Mouse (Mus musculus): ENCODE measurements around the gene Erbin.

The Erbin gene

DNA sequence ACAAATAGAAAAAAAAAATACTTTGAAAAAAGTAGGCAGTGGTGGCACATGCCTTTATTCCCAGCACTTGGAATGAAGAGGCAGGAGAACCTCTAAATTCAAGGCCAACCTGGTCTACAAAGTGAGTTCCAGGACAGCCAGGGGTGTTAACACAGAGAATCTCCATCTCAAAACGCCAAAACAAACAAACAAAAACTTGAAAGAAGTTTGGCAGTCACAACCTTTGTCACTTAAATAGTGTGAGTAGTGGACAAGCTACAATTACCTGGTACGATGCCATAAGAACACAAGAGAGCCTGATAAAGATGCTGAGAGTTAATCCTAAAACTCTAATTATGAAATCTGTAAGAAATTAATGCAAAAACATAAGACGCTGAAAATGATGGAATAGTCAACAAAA, 8.0 kb downstream of the Erbin start:
- DNase-seq (ENCODE audit: low spot score) = no peak

DNA sequence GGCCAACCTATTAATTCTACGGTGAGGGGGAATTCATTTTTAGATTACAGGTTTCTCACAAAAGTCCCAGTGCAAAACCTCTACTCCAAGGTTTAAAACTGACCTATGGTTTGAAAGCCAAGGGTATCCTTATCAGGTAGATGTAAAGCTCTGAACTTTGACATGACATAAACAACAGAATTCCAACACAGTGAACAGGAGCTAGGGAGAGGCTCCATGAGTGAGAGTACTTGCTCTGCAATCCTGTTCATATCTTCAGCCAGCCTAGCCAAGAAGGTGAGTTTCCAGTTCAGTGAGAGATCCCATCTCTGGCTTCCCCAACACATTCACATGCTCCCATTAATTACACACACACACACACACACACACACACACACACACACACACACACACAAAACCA, 9.7 kb downstream of the Erbin start:
- no peak for DNase-seq (ENCODE audit: low spot score)

DNA sequence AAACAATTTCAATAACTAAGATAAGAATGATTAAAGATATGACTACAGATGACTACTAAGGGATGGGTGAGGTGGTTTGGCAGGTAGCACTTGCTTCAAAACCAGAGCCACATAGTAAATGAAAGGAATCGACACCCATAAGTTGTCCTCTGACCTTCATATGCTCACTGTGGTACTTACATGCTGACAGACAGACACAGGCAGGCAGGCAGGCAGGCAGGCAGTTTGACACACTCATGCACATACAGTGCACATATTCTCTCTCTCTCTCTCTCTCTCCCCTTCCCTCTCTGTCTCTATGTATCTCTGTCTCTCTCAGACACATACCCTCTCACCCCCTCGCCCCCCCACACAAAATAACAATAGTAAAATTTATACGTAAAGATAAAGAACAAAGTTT, 10.4 kb downstream of the Erbin start:
- DNase-seq (ENCODE audit: low spot score) = no peak

DNA sequence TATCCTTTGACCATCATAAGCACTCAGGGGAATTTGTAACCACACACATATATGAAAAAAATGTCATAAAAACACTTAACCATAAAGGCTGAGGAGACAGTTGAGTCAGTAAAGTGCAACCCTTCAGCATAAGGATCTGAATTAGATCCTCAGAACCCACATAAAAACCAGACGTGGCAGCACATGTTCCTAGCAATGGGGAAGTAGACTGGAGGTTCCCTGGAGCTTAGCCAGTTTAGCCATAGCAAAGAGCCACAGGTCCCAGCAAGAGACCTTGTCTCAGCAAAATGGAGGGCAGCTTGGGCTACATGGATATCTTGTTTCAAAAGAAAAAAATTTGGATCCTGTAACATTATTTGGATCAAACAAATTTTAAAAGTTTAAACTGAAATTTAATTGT, 20.3 kb downstream of the Erbin start:
- no peak for DNase-seq (ENCODE audit: low spot score)

DNA sequence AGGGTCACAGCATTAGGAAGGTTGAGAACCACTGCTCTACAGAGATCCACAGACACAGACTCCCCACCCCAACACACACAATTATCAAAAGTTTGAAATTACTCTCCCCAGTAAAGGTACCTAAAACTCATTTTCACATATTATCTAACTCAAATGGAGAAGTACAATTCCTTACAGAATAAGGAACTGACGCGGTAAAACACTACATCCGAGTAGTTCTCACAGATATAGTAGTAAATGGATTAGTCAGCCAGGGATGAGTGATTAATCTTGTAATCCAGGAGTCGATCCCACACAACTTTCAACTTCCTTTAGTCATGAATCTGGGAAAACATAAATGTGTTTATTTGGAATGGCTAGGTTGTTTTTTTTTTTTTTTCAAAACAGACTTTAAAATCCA, 22.7 kb downstream of the Erbin start:
- DNase-seq (ENCODE audit: low spot score) = no peak

DNA sequence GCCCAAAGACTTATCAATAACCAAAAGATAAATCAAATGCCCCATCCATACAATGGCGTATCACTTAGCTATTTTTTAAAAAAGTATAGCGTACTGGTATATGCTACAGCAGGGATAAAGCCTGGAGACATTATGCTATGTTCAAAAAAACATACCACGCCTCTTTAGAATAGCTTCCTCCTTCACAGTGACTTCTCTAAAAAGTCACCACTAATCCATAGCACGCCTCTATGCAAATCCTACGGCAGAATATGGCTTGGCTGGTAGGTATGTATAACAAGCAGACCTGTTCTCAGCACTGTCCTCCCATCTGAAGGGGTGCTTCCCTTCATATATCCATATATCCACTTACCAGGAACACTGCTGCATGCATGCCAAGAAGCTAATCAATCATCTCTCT, 27.2 kb downstream of the Erbin start:
- DNase-seq (ENCODE audit: low spot score) = no peak

DNA sequence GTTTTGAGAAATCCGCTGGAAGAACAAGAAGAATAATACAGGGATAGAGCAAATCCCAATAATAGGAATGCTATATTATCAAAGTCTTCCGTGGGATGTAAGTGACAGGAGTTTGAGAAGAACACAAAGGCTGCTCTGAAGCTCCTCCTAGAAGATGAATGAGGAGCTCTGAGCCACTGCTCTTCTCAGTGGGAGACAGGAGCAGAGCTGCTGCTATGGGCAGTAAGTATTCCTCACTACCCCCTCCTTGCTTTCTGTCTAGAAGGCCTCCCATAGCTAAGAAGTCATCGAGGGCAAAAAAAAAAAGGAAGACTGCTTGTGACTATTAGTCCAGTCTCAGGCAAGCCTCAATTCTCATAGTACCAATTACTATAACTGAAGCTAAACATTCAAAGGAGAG, 30.3 kb downstream of the Erbin start:
- no peak for DNase-seq (ENCODE audit: low spot score)

DNA sequence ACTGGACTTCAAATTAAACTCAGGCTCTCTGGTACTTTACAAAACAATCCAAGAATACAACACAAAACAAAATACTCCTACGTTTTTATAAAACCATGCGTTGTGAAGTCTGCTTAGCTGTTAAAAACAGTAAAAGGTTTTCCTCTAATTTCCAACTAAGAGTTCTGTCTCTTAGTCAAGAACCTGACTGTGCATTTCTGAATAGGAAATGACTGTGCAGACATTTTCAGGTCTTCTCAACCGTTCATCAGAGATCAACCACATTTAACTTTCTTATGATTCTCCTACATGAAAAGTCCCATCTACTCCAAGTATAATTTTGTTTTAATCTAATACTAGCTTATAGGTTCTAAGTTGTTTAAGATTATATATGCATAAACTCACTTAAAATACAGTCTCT, 33.8 kb downstream of the Erbin start:
- no peak for DNase-seq (ENCODE audit: low spot score)

DNA sequence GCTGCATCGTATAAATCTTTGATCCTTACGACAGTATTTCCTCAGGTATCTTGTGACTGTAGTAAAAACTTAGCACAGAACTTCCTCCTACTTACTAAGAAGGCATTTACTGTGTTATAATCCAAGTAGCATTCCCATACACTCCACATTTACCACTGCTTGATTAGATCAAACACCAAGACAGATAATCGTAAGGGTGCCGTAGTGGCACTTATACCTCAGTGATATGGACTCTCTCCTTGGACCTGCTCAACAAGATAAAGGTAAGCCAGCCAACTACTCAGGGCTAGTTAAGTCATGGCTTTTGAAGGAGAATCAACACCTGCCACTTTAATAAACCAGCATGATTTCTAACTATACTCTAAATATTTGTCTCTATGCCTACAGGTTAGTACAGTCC, 39.1 kb downstream of the Erbin start:
- no peak for DNase-seq (ENCODE audit: low spot score)

DNA sequence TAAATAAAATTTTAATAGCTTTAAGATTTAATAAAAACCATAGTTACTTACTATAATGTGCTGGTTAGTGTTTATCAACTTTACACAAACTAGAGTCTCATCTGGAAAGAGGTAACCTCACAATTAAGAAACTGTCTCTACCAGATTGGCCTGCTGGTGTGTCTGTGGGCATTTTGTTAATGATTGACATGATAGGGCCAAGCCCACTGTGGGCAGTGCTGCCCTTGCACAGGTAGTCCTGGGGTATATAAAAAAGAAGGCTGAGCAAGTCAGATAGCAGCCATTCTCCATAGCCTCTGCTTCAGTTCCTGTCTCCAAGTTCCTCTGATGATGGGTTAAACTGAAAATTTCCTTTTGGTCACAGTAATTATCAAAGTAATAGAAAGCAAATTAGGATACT, 43.6 kb downstream of the Erbin start:
- no peak for DNase-seq (ENCODE audit: low spot score)

DNA sequence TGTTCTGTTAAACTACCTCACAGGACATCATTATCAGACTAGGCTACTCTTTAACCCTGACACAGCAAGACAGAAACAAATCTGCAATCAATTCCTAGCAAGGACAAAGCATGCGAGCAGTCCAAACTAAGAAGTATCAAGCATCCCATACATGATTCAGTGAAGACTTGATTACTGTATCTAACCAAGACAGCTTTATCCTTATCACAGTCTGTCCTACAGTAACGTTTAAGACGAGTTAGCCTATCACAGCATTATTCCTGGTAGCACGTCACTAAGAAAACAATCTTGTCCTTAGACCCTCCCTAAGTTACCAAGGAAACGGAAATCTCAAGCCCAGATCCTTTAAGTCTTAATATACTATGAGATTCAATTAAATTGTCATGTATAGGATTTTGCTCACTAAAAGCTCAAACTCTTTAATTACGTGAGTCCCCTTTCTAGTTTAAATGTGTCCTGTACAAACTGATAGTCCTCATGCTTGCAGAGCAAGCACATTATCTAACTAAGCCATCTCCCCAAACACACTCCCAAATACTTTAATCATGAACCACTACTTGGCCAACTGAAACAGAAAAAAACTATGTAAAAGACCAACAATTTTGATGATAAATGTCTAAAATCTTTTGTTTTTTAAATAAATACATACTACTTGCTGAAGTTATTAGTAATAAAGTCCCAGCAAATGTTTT, 44.3 kb downstream of the Erbin start:
- no peak for DNase-seq (ENCODE audit: low spot score)

DNA sequence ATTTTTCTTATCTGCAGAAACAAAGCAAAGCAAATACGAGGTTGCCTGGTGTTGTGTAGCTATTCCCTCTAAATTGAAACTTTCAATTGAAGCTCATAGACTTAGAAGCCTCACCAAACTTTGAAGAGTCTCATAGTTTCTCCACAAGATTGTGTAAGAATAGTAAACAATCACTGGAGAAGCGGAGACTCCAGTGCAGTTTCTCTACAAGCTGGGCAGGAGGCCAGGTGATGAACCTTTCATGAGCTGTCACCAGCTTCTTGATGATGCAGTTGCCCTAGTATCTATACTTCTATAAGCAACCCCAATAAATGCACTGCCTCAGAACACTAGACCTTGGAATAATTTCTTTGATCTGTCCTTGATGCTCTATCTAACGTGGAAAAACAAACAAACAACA, 49.5 kb downstream of the Erbin start:
- no peak for DNase-seq (ENCODE audit: low spot score)

DNA sequence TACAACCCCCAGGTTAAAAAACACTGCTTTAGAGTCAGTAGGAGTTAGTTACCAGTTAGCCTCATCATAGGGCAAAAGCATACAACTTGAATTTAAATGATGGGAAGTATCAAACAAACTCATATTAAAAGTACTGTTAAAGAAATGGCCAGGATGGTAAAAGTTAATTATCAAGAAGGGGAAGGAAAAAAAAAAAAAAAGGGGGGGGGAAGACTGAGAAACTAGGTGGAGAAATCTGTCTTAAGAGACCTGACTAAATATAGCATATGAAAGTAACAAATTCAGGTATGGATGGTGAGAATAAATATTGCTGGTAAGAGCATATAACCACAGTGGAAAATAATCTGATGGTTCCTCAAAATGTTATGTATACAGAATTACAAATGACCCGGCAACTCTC, 50.2 kb downstream of the Erbin start:
- no peak for DNase-seq (ENCODE audit: low spot score)

DNA sequence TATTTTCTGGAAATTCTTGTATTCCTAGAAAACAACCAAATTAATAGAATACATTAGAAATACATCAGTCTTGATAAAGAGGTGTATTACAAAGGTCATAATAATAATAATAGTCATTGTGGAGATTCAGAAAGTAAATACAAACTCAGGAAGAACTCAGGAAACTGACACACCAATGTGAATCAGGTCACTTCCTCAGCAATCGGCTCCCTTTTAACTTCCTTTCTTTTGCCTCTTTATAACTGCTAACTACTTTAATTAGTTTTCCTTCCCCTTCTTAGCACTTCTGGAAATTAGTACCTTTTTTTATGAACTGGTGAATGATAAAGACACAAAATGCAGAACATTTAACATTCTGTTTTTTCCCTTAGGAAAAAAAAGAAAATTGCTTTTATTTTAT, 51.4 kb downstream of the Erbin start:
- no peak for DNase-seq (ENCODE audit: low spot score)

DNA sequence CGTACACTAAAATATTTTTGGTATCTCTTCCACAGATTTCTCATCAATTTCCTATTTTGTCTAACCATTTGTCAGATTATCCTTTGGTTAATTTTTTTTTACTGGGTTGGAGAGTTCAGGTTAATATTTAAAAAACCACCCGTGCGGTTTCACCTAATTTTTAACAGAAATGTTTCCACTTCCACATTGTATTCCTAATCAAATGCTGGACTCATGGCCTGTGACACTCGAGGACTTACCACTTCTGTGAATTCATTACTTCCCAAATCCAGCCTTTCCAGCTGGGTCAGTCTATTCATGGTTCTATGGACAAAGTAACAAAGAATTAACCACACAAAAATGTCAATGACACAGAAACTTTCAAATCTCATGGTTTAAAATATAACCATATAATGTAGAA, 58.3 kb downstream of the Erbin start:
- no peak for DNase-seq (ENCODE audit: low spot score)

DNA sequence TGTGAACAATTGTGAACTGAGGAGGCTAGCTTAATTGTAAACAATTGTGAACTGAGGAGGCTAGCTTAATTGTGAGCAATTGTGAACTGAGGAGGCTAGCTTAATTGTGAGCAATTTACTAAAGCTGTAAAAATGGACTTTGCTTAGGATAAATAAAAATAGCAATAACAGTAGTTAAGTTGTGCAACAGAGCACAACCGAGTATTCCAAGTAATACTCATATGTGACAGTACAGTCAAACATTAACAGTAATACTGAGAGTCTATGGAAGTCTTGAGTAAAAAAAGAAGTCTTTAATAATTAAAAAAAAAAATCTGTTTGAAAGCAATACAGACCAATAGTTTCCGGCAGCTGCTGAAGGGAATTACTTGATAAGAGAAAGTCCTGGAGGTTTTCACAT, 61.3 kb downstream of the Erbin start:
- no peak for DNase-seq (ENCODE audit: low spot score)

DNA sequence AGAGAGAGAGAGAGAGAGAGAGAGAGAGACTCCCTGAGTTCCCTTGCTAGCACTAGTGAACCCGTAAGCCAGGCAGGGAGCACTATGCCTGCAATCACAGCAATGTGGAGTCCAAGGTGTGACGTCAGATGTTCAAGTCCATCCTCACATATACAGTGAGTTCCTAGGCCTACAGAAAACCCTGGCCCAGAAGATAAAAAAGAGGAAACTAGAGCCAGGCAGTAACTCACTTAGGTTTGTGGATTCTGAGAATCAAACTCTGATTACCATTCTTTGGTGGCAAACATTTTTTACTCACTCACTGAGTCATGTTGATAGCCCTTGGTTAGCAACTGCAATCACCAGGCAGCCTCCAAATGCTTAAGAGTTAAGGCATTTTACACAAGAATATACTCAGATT, 72.7 kb downstream of the Erbin start:
- no peak for DNase-seq (ENCODE audit: low spot score)

DNA sequence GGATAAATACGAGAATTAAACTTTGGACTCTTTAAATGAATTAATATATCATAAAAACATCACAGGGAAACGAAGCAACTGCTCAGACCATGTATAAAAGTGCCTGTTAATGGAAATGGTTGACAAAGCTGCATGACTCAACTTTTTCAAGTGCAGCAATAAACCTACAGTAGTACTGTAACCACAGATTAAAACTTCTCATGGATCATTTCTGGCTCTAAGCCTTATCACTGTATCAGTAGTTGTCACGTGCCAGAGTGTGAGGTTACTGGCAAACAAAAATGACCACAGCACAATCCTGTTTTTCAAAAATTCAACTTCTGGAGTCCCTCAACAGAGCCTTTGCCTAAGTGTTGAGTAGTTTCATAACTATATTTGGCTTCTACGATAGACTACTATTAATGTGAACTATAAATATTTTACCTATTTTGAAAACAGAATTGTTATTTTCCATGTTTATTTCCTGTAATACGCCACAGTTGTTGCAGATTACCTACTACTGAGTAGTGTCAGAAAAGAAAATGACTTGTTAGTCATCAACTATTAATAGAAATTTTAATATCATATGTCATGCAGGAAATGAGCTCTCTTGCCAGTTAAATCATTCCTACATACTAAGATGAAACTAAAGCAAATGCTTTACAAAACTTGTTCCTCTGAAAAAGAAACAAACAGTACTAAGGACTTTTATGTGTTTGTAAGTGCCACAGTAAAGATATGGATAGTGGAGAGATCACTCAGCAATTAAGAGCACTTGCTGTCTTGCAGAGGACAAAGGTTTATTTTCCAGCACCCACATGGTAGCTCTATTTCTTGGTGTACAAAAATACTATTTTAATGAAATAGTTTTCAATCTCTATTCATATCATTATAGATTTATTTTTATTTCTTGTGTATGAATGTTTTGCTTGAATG, 78.8 kb downstream of the Erbin start:
- no peak for DNase-seq (ENCODE audit: low spot score)

DNA sequence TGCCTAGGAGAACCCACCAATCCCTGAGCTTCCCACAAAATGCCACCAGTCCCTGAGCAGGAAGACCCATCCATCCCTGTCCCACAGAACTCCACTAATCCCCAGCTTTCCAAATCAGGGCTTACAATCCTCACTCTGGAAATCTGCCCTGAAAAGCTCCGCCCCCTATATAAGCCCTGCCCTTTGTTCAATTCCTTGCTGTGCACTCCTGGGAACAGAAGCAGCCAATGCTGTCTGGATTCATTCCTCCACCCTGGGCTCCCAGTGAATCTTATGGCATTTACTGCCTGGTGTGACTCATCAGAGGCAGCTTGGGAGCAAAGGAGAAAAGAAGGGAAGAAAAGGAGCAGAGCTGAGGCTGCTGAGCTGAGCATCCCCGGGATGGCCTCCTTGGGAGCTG, 81.7 kb downstream of the Erbin start:
- DNase-seq (ENCODE audit: low spot score) = no peak

DNA sequence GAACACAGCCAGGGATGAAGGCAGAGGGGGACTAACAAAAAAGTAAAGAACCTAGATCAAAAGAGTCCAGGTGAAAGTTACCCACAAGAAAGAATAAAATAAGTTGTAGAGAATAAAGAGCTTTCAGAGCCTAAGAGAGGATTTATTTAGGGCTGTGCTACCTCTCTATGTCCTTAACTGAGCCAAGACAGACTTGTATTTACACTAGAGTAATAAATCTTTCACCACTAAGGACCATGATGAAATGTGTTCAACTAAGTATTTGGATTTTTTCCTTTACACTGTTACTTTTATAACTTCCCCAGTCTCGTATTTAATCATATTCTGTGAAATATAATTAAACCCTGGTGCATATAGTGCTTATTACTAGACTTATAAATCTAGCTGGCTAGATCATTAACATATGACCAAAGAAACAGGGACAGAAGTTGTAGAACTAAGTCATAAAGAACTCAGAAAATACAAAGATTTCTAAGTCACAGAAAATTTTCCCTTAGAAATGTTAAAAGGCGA, 90.6 kb downstream of the Erbin start:
- no peak for DNase-seq (ENCODE audit: low spot score)

DNA sequence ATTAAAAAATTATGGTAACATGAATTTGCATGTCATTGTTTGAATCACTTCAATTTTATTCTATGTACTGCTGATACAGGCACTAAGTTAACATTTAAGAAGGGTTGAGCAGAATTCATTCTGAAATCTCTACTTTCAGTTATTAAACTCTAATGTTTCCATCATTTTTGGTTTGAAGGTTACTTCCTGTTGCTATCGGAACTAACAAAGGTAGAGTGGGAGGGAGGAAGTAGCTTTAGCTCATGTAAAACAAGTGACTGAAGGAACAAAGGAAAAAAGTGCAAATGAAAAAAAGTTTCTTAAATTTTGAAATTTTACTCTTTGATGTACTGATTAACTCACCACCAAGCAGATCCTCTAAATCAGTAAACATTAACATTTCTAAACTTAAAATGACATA, 98.0 kb downstream of the Erbin start:
- no peak for DNase-seq (ENCODE audit: low spot score)

DNA sequence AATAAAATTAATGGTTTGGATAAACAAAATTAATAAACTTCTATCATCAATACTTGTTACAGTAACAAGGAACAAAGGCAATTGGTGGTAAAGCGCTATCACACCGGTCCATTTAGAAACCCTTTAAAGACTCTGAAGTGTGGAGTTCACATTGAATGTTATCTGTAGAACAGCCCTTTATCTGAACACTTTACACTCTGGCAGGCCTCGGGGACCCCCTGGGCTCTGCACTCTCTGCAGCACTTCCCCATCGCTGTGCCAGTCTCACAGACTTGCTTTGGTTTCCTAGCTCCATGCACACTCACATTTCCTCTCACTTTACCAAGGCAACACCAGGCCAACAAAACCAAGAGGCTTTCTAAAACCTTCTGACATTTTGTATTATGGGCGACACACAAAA, 100.9 kb downstream of the Erbin start:
- no peak for DNase-seq (ENCODE audit: low spot score)

DNA sequence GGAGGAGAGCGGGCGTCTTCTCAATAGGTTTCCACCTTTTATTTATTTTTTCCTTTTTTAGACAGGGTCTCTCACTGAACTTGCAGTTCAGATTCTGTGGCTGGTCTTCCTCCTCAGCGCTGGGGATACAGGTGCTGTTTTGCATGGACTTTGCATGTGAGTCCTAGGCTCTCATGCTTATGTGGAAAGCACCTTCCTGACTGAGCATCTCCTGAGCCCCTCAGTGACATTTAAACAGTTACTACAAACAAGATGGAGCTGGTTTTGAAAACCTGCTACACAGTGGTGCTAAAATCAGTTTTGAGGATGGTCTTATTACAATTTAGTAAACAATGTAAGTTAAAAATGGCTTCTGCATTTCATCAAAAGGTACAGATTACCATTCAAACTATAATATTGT, 102.4 kb downstream of the Erbin start:
- no peak for DNase-seq (ENCODE audit: low spot score)

DNA sequence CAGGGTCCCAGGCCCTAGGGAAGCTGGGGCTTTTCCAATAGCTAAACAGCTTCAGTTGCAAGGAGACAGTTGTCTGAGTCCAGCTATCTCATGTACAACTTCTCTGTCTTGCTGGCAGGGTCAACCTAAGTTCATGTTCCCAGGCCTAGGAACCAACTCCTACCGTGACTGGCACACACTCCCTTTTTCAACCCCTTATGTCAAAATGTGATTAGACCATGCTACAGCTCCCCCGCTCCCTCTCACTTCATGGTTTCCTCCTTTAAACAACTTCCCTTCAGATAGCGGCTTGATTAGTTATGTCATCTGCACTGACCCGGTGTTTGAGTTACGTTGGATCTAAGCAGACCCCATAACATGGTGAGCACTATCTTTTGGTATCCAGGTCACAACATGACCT, 112.8 kb downstream of the Erbin start:
- no peak for DNase-seq (ENCODE audit: low spot score)
